Comparison of ENCODE assay signal across 12 mouse cellular contexts in genomic region chr3:145170604-145171389, GRCm38 (mm10).
"Had no signal": no experiment of that assay in that cellular context is flagged by ENCODE, and none has a peak within 500 bp of the region (broad histone marks: within the 10 kb centered on the region; RNA-seq: fewer than 3 reads in every experiment).

No protein-coding gene starts in this region.

- H3K9me3 ChIP-seq: limb, embryonic 12.5 days; lung, embryonic 15.5 days; midbrain, embryonic 13.5 days; neural tube, embryonic 12.5 days had no signal

- DNase-seq: kidney, adult 8-10 months; kidney, postnatal 25 days; liver; right cerebral cortex, postnatal 14 days; thymus, postnatal 14 days had no signal

- H3K4me3 ChIP-seq: left cerebral cortex, adult 2 months; limb, embryonic 12.5 days; lung, embryonic 15.5 days; midbrain, embryonic 13.5 days; myocyte; neural tube, embryonic 12.5 days had no signal

- H3K4me1 ChIP-seq: lung, embryonic 15.5 days; midbrain, embryonic 13.5 days; neural tube, embryonic 12.5 days had no signal

- ATAC-seq: intestine, postnatal 0 days; midbrain, embryonic 13.5 days had no signal

- H3K36me3 ChIP-seq: limb, embryonic 12.5 days; lung, embryonic 15.5 days; midbrain, embryonic 13.5 days; neural tube, embryonic 12.5 days had no signal

- H3K27me3 ChIP-seq: limb, embryonic 12.5 days; lung, embryonic 15.5 days; midbrain, embryonic 13.5 days; neural tube, embryonic 12.5 days had no signal
